22 mouse cellular contexts compared by ENCODE assay signal in the genomic region with DNA sequence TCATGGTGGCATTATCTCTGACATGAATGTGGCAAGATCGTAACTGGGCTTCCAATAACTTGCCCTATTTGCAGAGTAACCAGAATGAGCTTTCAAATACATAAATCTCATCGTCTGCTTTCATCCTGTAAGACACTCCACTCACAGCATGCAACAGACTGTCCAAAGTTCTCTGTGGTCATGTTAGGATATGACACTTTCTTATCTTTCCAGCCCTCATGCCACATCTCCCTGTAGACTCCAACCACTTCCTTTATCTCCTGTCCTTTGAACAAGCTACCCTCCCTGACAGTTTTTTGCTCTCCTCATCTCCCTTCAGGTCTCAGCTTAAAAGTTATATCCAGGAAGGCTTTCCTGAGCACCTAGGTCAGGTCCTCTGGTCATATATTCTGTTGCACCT. TPM values are rescaled to one million over a fixed set of nuclear protein-coding genes. Genes with fewer than 3 reads are reported as not detected.
DNase-seq lines count a peak whose midpoint lies in the region; ATAC-seq and TF ChIP-seq lines count a peak whose summit lies in the region.
"Had no signal": no experiment of that assay in that cellular context is flagged by ENCODE, and none has a peak within 500 bp of the region (broad histone marks: within the 10 kb centered on the region; RNA-seq: fewer than 3 reads in every experiment).

No protein-coding gene starts in this region.

- peaks cover 7% of the 10 kb centered on the region; the same call in 1 of the 2 replicates for H3K36me3 ChIP-seq in liver, adult 2 months (ENCODE audit: control insufficient read depth, insufficient read depth, low read length)
- no peaks in the 10 kb centered on the region for H3K36me3 ChIP-seq in liver, postnatal 0 days (replicated peaks; ENCODE audit: insufficient read depth, low read length)
- no peaks in the 10 kb centered on the region for H3K36me3 ChIP-seq in liver, embryonic 12.5 days
- H3K36me3 ChIP-seq in midbrain, embryonic 13.5 days, result no peaks in the 10 kb centered on the region; the same call in 1 of the 2 replicates
- H3K36me3 ChIP-seq: embryonic facial prominence, embryonic 13.5 days; forebrain, embryonic 15.5 days; kidney, embryonic 15.5 days; limb, embryonic 12.5 days; midbrain, embryonic 10.5 days; neural tube, embryonic 12.5 days had no signal

- TF ChIP-seq POLR2A in liver, adult 2 months (IDR thresholded peaks at IDR 0.05; ENCODE audit: extremely low read depth, insufficient read depth, low read length), result no peak

- H3K9me3 ChIP-seq in liver, postnatal 0 days (ENCODE audit: low read length), result no peaks in the 10 kb centered on the region
- H3K9me3 ChIP-seq in liver, embryonic 12.5 days (replicated peaks), result no peaks in the 10 kb centered on the region
- H3K9me3 ChIP-seq in midbrain, embryonic 13.5 days, result no peaks in the 10 kb centered on the region
- H3K9me3 ChIP-seq: embryonic facial prominence, embryonic 13.5 days; forebrain, embryonic 15.5 days; kidney, embryonic 15.5 days; limb, embryonic 12.5 days; midbrain, embryonic 10.5 days; neural tube, embryonic 12.5 days had no signal

- H3K27ac ChIP-seq in liver, adult 2 months (replicated peaks; ENCODE audit: insufficient read depth, low read depth, low read length), result no peak overlapping the region
- no peak overlapping the region for H3K27ac ChIP-seq in liver, postnatal 0 days (ENCODE audit: low read depth)
- H3K27ac ChIP-seq in liver, embryonic 12.5 days, result no peak overlapping the region
- no peak overlapping the region for H3K27ac ChIP-seq in midbrain, embryonic 13.5 days
- H3K27ac ChIP-seq: embryonic facial prominence, embryonic 13.5 days; forebrain, embryonic 15.5 days; kidney, embryonic 15.5 days; limb, embryonic 12.5 days; midbrain, embryonic 10.5 days; neural tube, embryonic 12.5 days had no signal

- peak; percentile 11 for DNase-seq in cerebellum, adult 9-10 months
- no peak for DNase-seq in cerebellum, postnatal 14 days
- DNase-seq in liver, adult 2 months (ENCODE audit: extremely low read depth, low read depth, low spot score), result peak; percentile 17
- no peak for DNase-seq in liver, postnatal 0 days
- DNase-seq in gastrocnemius, postnatal 4 days (ENCODE audit: low spot score in 2 of 2), result no peak
- DNase-seq in T-cell, adult 2 months (ENCODE audit: low spot score), result no peak
- DNase-seq: adrenal gland, adult 8-10 months; gastrocnemius, postnatal 25 days; heart, postnatal 36 days; kidney, postnatal 4 days; lung, adult 2 months; lung, postnatal 36 days; right cerebral cortex, adult 18-20 months had no signal

- no peak overlapping the region for H3K4me2 ChIP-seq in liver, postnatal 0 days (ENCODE audit: low read depth, low read length)
- peak overlapping the region; percentile 98 for H3K4me2 ChIP-seq in liver, embryonic 12.5 days
- H3K4me2 ChIP-seq in midbrain, embryonic 13.5 days (replicated peaks), result no peak overlapping the region

- H3K4me3 ChIP-seq in liver, adult 2 months (ENCODE audit: insufficient read depth, low read depth, low read length), result no peak overlapping the region
- no peak overlapping the region for H3K4me3 ChIP-seq in liver, postnatal 0 days (ENCODE audit: low read depth, low read length)
- no peak overlapping the region for H3K4me3 ChIP-seq in liver, embryonic 12.5 days
- no peak overlapping the region for H3K4me3 ChIP-seq in midbrain, embryonic 13.5 days (replicated peaks)
- H3K4me3 ChIP-seq: embryonic facial prominence, embryonic 13.5 days; neural tube, embryonic 12.5 days had no signal

- no peak for ATAC-seq in liver, postnatal 0 days
- ATAC-seq in liver, embryonic 12.5 days, result no peak
- no peak for ATAC-seq in midbrain, embryonic 13.5 days
- ATAC-seq: forebrain, embryonic 15.5 days; inflammation-experienced regulatory T-cells, adult 6 months had no signal

- H3K79me2 ChIP-seq in liver, adult 2 months (ENCODE audit: control insufficient read depth, insufficient read depth, low read length), result no peaks in the 10 kb centered on the region

- no peak for TF ChIP-seq EP300 in liver, postnatal 0 days (IDR thresholded peaks at IDR 0.05; ENCODE audit: low read depth)

- no peaks in the 10 kb centered on the region for H3K27me3 ChIP-seq in liver, adult 2 months (ENCODE audit: control insufficient read depth, insufficient read depth, low read length)
- H3K27me3 ChIP-seq in liver, postnatal 0 days (ENCODE audit: insufficient read depth, low read length), result no peaks in the 10 kb centered on the region
- H3K27me3 ChIP-seq in liver, embryonic 12.5 days (replicated peaks), result no peaks in the 10 kb centered on the region
- peaks cover 5% of the 10 kb centered on the region for H3K27me3 ChIP-seq in midbrain, embryonic 13.5 days
- H3K27me3 ChIP-seq: kidney, embryonic 15.5 days; limb, embryonic 12.5 days; neural tube, embryonic 12.5 days had no signal

- H3K9ac ChIP-seq in liver, adult 2 months (ENCODE audit: low read depth, low read length), result no peak overlapping the region
- no peak overlapping the region for H3K9ac ChIP-seq in liver, postnatal 0 days (replicated peaks)
- 0 out of 2 replicates have a peak overlapping the region, but pooled peaks have one; percentile 7 for H3K9ac ChIP-seq in liver, embryonic 12.5 days
- H3K9ac ChIP-seq in midbrain, embryonic 13.5 days (replicated peaks), result no peak overlapping the region
- H3K9ac ChIP-seq: embryonic facial prominence, embryonic 13.5 days; forebrain, embryonic 15.5 days; kidney, embryonic 15.5 days; limb, embryonic 12.5 days; neural tube, embryonic 12.5 days had no signal

- WGBS in liver, adult 2 months, result 34% methylated on average over 2 of the region's 2 CpGs
- 47% methylated on average over 2 of the region's 2 CpGs for WGBS in liver, postnatal 0 days (ENCODE audit: insufficient replicate concordance)
- WGBS in liver, embryonic 12.5 days (ENCODE audit: insufficient replicate concordance), result 28% methylated on average over 2 of the region's 2 CpGs
- WGBS in midbrain, embryonic 13.5 days, result 96% methylated on average over 2 of the region's 2 CpGs

- no peak for TF ChIP-seq CTCF in liver, adult 2 months (IDR thresholded peaks at IDR 0.05; ENCODE audit: low read depth, low read length)
- no peak for TF ChIP-seq CTCF in liver, postnatal 0 days (IDR thresholded peaks at IDR 0.05; ENCODE audit: low read depth)

- H3K4me1 ChIP-seq in liver, adult 2 months (ENCODE audit: control insufficient read depth, insufficient read depth, low read length), result peaks cover 7% of the 10 kb centered on the region
- peaks cover 20% of the 10 kb centered on the region for H3K4me1 ChIP-seq in liver, postnatal 0 days (ENCODE audit: insufficient read depth)
- H3K4me1 ChIP-seq in liver, embryonic 12.5 days, result peaks cover 24% of the 10 kb centered on the region
- H3K4me1 ChIP-seq in midbrain, embryonic 13.5 days (replicated peaks), result peaks cover 16% of the 10 kb centered on the region

RNA-seq across cellular contexts. Expression of a gene that starts 1.6 kb away (rescaled TPM):
- total RNA-seq in liver, adult 2 months (2014; rRNA removed), result 8.7 and 11.7 TPM in 2 replicates
- 6.2 and 6.6 TPM in 2 replicates for polyA plus RNA-seq in liver, adult 2 months (2012; rRNA removed)
- 9.2 and 10.7 TPM in 2 replicates for polyA plus RNA-seq in liver, postnatal 0 days (2015; fragmentation: Nextera tagmentation; extraction: Ambion mirVana)
- 6.9 and 7.4 TPM in 2 replicates for polyA plus RNA-seq in liver, embryonic 12.5 days (2016; fragmentation: Nextera tagmentation; extraction: Ambion mirVana)
- polyA plus RNA-seq in midbrain, embryonic 13.5 days (2015; fragmentation: Nextera tagmentation; extraction: Ambion mirVana), result 9.4 and 11.8 TPM in 2 replicates
- 1 to 10 TPM; 5.5 to 5.8 TPM for total RNA-seq in gastrocnemius, postnatal 4 days (2021)

RNA-seq across cellular contexts. Expression of a gene that starts 18.8 kb away (rescaled TPM):
- total RNA-seq in liver, adult 2 months (2014; rRNA removed), result 7.0 and 12.1 TPM in 2 replicates
- 8.1 and 8.4 TPM in 2 replicates for polyA plus RNA-seq in liver, adult 2 months (2012; rRNA removed)
- polyA plus RNA-seq in liver, postnatal 0 days (2015; fragmentation: Nextera tagmentation; extraction: Ambion mirVana), result 2.7 and 3.3 TPM in 2 replicates
- polyA plus RNA-seq in liver, embryonic 12.5 days (2016; fragmentation: Nextera tagmentation; extraction: Ambion mirVana), result 1.9 and 2.2 TPM in 2 replicates
- 1.4 and 2.3 TPM in 2 replicates for polyA plus RNA-seq in midbrain, embryonic 13.5 days (2015; fragmentation: Nextera tagmentation; extraction: Ambion mirVana)
- total RNA-seq in gastrocnemius, postnatal 4 days (2021), result 1 to 10 TPM; 9.2 to 9.3 TPM

RNA-seq across cellular contexts. Expression of a gene that starts 46.6 kb away (rescaled TPM):
- 35.5 and 35.7 TPM in 2 replicates for total RNA-seq in liver, adult 2 months (2014; rRNA removed)
- polyA plus RNA-seq in liver, adult 2 months (2012; rRNA removed), result 18.2 and 18.3 TPM in 2 replicates
- polyA plus RNA-seq in liver, postnatal 0 days (2015; fragmentation: Nextera tagmentation; extraction: Ambion mirVana), result 49.1 and 57.4 TPM in 2 replicates
- polyA plus RNA-seq in liver, embryonic 12.5 days (2016; fragmentation: Nextera tagmentation; extraction: Ambion mirVana), result 171 and 176 TPM in 2 replicates
- 202 and 208 TPM in 2 replicates for polyA plus RNA-seq in midbrain, embryonic 13.5 days (2015; fragmentation: Nextera tagmentation; extraction: Ambion mirVana)
- 10 to 100 TPM; 87.6 to 90.8 TPM for total RNA-seq in gastrocnemius, postnatal 4 days (2021)

Comparison
In these comparisons a context has a peak if more than half of its experiments do, and no peak if none do; other contexts are left out.
1. DNase-seq: peak in cerebellum, adult 9-10 months (single experiment) and liver, adult 2 months (single experiment); none in cerebellum, postnatal 14 days (0 of 2), liver, postnatal 0 days (single experiment), gastrocnemius, postnatal 4 days (0 of 2) and T-cell, adult 2 months (single experiment).